Mouse (Mus musculus): ENCODE data around the gene Dennd5a.

- no peak for TF ChIP-seq CTCF (IDR thresholded peaks at IDR 0.05; ENCODE audit: control insufficient read depth, insufficient read depth, insufficient replicate concordance, low read depth, low read length)
- TF ChIP-seq POLR2A (IDR thresholded peaks at IDR 0.05; ENCODE audit: control insufficient read depth, low read depth, low read length) = no peak
These were observed 107.5 kb downstream of the Dennd5a start for GRCm38 (mm10) chr7:109852752-109853212.
